Mouse (Mus musculus) embryonic facial prominence, embryonic 11.5 days (tissue): ENCODE measurements at regions not wholly inside any gene's neighbourhood (a gene's known extent, or its start where the extent isn't known, plus 50 kb on each side); places are given as distances from the start of the nearest gene placed in this dataset.

Experiments
- ATAC-seq: fragments of 200-750 bp; cut with Nextera tagmentation; replicated peaks from 2 replicates; pipeline ENCODE4 v1.8.0; 2017; ENCODE audit warnings: low read depth; ENCODE audit not compliant: insufficient number of reproducible peaks, low FRiP score, low TSS enrichment
- DNase-seq: peaks from one replicate; pipeline ENCODE4 v3.0.0-alpha.2; 2015; ENCODE audit warnings: low spot score
- H3K27ac ChIP-seq: fragments of 300-500 bp; sonication (generic); replicated peaks from 2 replicates; pipeline ENCODE4 v1.5.1; 2014; ENCODE audit warnings: mild to moderate bottlenecking, low read depth, low read length, control low read depth
- H3K27me3 ChIP-seq: fragments of 300-500 bp; sonication (generic); 2 replicates; pipeline ENCODE4 v1.6.1; 2014; ENCODE audit warnings: mild to moderate bottlenecking, low read length, moderate library complexity, mixed read lengths; ENCODE audit not compliant: control insufficient read depth, insufficient read depth
- H3K36me3 ChIP-seq: fragments of 300-500 bp; sonication (generic); replicated peaks from 2 replicates; pipeline ENCODE4 v1.6.1; 2014; ENCODE audit warnings: low read depth, mild to moderate bottlenecking, low read length, moderate library complexity, mixed read lengths; ENCODE audit not compliant: control insufficient read depth, insufficient read depth
- H3K4me1 ChIP-seq: fragments of 300-500 bp; sonication (generic); 2 replicates; pipeline ENCODE4 v1.6.1; 2014; ENCODE audit warnings: low read length, mixed read lengths; ENCODE audit not compliant: control insufficient read depth, insufficient read depth
- H3K4me2 ChIP-seq: fragments of 300-500 bp; sonication (generic); 2 replicates; pipeline ENCODE4 v1.6.1; 2014; ENCODE audit warnings: low read depth, mild to moderate bottlenecking, control low read depth, low read length, moderate library complexity
- H3K4me3 ChIP-seq: fragments of 300-500 bp; sonication (generic); 2 replicates; pipeline ENCODE4 v1.5.1; 2014; ENCODE audit warnings: low read depth, low read length, control low read depth
- H3K9ac ChIP-seq: fragments of 300-500 bp; sonication (generic); replicated peaks from 2 replicates; pipeline ENCODE4 v1.6.1; 2014; ENCODE audit warnings: mild to moderate bottlenecking, control low read depth, low read length
- H3K9me3 ChIP-seq: fragments of 300-500 bp; sonication (generic); replicated peaks from 2 replicates; pipeline ENCODE4 v1.6.1; 2016; ENCODE audit warnings: mild to moderate bottlenecking, low read length, inconsistent platforms, mixed read lengths; ENCODE audit not compliant: control insufficient read depth
- WGBS: fragments of 180-500 bp; shearing (Covaris S2); extraction: QIAGEN DNeasy Blood & Tissue Kit; methylation state at CpG from one replicate; pipeline ENCODE4 v1.1.7; 2014; 5-methylcytosine and 5-hydroxymethylcytosine counted together

- Histone ChIP-seq H3K4me2 (no peak overlapping the region), H3K36me3 (no peaks in the 10 kb centered on the region), H3K4me3 (no peak overlapping the region), H3K27ac (no peak overlapping the region), H3K4me1 (no peaks in the 10 kb centered on the region), H3K9me3 (no peaks in the 10 kb centered on the region), H3K27me3 (no peaks in the 10 kb centered on the region), H3K9ac (no peak overlapping the region)
- ATAC-seq (no peak), DNase-seq (no peak)
- 71% methylated on average over 2 of the region's 2 CpGs for WGBS
Observed at GRCm38 (mm10) chr15:68431251-68431650, 1930.5 kb upstream of the Lrrc6 start.

GRCm38 (mm10) chr15:68430486-68430885 lies 1929.8 kb upstream of the Lrrc6 start:
- 60% methylated on average over 4 of the region's 4 CpGs for WGBS
- no peak overlapping the region for H3K27ac ChIP-seq
- no peak overlapping the region for H3K9ac ChIP-seq
- no peaks in the 10 kb centered on the region for H3K27me3 ChIP-seq
- no peak overlapping the region for H3K4me3 ChIP-seq
- no peaks in the 10 kb centered on the region for H3K4me1 ChIP-seq
- H3K36me3 ChIP-seq = no peaks in the 10 kb centered on the region
- no peaks in the 10 kb centered on the region for H3K9me3 ChIP-seq
- ATAC-seq (no peak), DNase-seq (peak; percentile 66)
- no peak overlapping the region for H3K4me2 ChIP-seq

DNA sequence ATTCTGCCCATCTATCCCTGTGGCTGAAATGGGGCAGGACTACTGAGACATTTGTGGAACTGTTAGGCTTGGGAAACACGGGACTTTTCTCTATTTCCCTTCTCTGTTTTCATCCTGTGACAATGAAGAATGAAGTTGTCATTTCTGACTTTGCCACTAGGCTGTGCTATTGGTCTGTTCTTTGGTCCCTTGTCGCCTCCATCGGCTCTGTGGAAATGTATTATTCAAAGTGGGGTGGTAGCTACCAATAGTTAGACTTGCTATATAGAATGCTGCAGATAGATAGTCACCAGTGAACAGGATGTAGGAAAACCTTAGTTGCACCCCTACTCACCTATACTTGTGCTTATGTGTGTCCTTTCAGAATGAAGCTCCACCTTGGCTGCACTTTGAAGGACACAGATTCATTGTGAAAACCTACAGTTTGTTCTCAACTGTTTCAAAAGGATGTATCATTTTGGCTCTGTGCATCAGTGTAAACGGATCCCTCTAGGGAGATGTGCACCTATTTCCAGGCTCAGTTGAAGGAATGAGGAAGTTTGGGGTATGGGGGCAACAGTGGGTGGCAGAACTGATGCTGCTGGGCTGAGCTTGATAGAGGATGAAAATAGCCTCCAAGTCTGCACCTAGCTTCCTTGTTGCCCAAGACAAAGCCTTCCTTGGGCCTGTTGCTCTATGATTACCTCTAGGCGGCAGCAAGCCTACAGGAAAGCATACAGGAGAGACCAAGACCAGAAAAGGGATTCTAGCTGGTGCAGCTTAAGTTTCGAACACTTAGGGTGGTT lies 1927.9 kb upstream of the Lrrc6 start:
- no peaks in the 10 kb centered on the region for H3K36me3 ChIP-seq
- H3K9ac ChIP-seq = no peak overlapping the region
- peak; percentile 76 for DNase-seq
- H3K4me1 ChIP-seq = no peaks in the 10 kb centered on the region
- 0 out of 2 replicates have a peak, but pooled peaks have one; percentile 56 for ATAC-seq
- no peak overlapping the region for H3K4me2 ChIP-seq
- no peaks in the 10 kb centered on the region for H3K27me3 ChIP-seq
- H3K27ac ChIP-seq = no peak overlapping the region
- no peak overlapping the region for H3K4me3 ChIP-seq
- WGBS = 20% methylated on average over 6 of the region's 6 CpGs
- H3K9me3 ChIP-seq = no peaks in the 10 kb centered on the region

- Histone ChIP-seq H3K4me1 (no peaks in the 10 kb centered on the region), H3K9me3 (no peaks in the 10 kb centered on the region), H3K36me3 (no peaks in the 10 kb centered on the region), H3K4me3 (no peak overlapping the region), H3K4me2 (no peak overlapping the region), H3K27ac (no peak overlapping the region), H3K27me3 (no peaks in the 10 kb centered on the region), H3K9ac (no peak overlapping the region)
- DNase-seq (peak; percentile 40), ATAC-seq (no peak)
- WGBS = 11% methylated on average over 1 of the region's 1 CpGs
Observed at GRCm38 (mm10) chr15:68417142-68417541, 1916.4 kb upstream of the Lrrc6 start.

- Histone ChIP-seq H3K36me3 (no peaks in the 10 kb centered on the region), H3K9me3 (no peaks in the 10 kb centered on the region), H3K27me3 (no peaks in the 10 kb centered on the region), H3K27ac (no peak overlapping the region), H3K4me2 (no peak overlapping the region), H3K9ac (no peak overlapping the region), H3K4me3 (no peak overlapping the region), H3K4me1 (no peaks in the 10 kb centered on the region)
- DNase-seq = peak; percentile 68
- no peak for ATAC-seq
- WGBS = 22% methylated on average over 3 of the region's 3 CpGs
Observed at GRCm38 (mm10) chr15:68415401-68415925, 1914.8 kb upstream of the Lrrc6 start.

GRCm38 (mm10) chr15:68414047-68414446 lies 1913.3 kb upstream of the Lrrc6 start:
- no peak for ATAC-seq
- 62% methylated on average over 4 of the region's 4 CpGs for WGBS

DNA sequence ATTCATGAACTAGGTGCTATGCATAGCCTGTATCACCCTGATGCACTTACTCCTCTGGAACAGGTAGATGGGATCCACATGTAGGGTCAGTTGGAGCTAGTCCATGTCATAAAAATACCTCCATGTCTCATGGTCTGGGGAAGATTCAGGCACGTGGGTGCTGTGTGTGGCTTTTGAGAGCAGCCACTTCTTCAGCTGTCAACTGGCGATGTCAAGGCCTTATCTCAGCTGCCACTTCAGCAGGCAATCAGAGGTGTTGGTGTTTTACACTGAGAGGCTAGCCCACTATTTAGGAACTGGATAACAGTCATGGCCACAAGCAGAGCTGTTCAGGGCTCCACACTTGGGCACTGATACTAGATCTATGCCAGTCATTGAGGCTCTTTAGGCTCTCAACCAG lies 1912.0 kb upstream of the Lrrc6 start:
- Histone ChIP-seq H3K27me3 (no peaks in the 10 kb centered on the region), H3K36me3 (no peaks in the 10 kb centered on the region), H3K4me3 (no peak overlapping the region), H3K27ac (no peak overlapping the region), H3K9ac (no peak overlapping the region), H3K4me2 (no peak overlapping the region), H3K9me3 (no peaks in the 10 kb centered on the region), H3K4me1 (no peaks in the 10 kb centered on the region)
- DNase-seq (no peak), ATAC-seq (no peak)
- 86% methylated on average over 2 of the region's 2 CpGs for WGBS

More at GRCm38 (mm10) chr15:68414047-68414446, 1913.3 kb upstream of the Lrrc6 start:
- no peak overlapping the region for H3K27ac ChIP-seq
- no peak overlapping the region for H3K4me2 ChIP-seq
- no peak overlapping the region for H3K4me3 ChIP-seq
- DNase-seq = no peak
- no peak overlapping the region for H3K9ac ChIP-seq
- H3K4me1 ChIP-seq = no peaks in the 10 kb centered on the region
- H3K36me3 ChIP-seq = no peaks in the 10 kb centered on the region
- no peaks in the 10 kb centered on the region for H3K27me3 ChIP-seq
- H3K9me3 ChIP-seq = no peaks in the 10 kb centered on the region

DNA sequence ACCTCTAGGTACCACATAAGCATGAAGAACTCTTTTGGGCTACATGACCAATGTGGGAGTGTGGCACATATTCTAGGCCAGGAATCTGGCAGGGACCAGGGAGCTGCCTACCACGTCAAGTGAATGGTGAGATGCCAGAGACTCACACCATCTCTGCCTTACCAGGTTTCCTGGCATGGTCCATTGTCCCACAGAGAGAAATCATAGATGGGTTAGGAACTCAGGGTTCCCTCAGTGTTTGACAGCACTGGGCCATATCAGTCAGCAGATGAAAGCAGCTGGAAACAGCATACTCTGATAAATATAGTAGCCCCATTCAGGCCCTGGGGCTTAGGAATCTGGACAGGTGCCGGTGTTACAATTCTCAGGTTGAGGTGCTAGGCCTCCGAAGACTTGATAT lies 1911.4 kb upstream of the Lrrc6 start:
- H3K9me3 ChIP-seq = no peaks in the 10 kb centered on the region
- 91% methylated on average over 3 of the region's 3 CpGs for WGBS
- no peak for DNase-seq

More for the DNA sequence above, 1911.4 kb upstream of the Lrrc6 start:
- no peak overlapping the region for H3K4me3 ChIP-seq
- no peak overlapping the region for H3K27ac ChIP-seq
- no peak overlapping the region for H3K9ac ChIP-seq
- H3K4me1 ChIP-seq = no peaks in the 10 kb centered on the region
- no peaks in the 10 kb centered on the region for H3K27me3 ChIP-seq
- no peak overlapping the region for H3K4me2 ChIP-seq
- no peak for ATAC-seq
- H3K36me3 ChIP-seq = no peaks in the 10 kb centered on the region
